Mouse (Mus musculus): ENCODE data around the gene Echdc1. TPM values are rescaled to one million over a fixed set of nuclear protein-coding genes. Genes with fewer than 3 reads are reported as not detected.

Echdc1 gene
- 0.32 and 0.52 TPM in 2 replicates for polyA plus RNA-seq (2012; rRNA removed)

DNA sequence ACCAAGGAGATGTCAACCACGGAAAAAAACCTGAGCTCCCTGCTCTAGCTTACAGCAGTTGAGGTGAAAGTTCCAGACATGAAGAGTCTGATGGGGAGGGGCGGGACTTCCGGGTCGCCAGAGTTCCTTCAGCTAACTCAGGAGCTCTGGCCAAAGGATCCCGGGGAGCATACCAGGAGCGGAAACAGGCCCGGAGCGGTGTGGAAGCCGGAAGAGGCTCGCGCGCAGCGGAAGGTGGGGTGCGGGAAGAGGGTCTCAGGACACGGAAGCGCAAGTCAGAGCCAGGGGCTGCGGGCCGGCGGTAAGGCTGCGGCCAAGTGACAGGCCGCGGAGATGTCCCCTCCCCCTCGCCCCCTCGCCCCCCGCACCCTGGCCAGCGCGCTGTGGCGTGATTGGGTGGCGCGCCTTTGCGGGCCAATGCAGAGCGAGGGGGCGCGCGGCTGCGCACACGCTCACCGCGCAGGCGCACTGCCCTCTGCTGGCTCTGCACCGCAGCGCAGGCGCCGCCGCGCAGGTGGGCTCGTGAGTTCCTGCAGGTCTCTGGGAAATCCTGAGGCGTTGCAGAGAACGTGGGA, at the start of gene Echdc1:
TSS of gene Echdc1 (plus strand) at position 103 of the 575 bp plus-strand sequence.

GRCm38 (mm10) chr10:29362197-29362900, 49.4 kb downstream of the Echdc1 start, which contains the start of gene Rnf146:
Gene Rnf146, minus strand, starts transcription at chr10:29362442.

Other genes with a start within 250 kb of the Echdc1 start
- gene Soga3, start 169.3 kb upstream of the Echdc1 start, polyA plus RNA-seq (2012; rRNA removed) = 0.06 and 0.13 TPM in 2 replicates
- gene Gm49353, start 114.2 kb upstream of the Echdc1 start, polyA plus RNA-seq (2012; rRNA removed) = not detected in 2 replicates
- 0.06 and 0.08 TPM in 2 replicates for gene 9330159F19Rik, start 101.6 kb upstream of the Echdc1 start, polyA plus RNA-seq (2012; rRNA removed)
- 3.5 and 5.5 TPM in 2 replicates for gene Rnf146, start 49.3 kb downstream of the Echdc1 start, polyA plus RNA-seq (2012; rRNA removed)
- gene Rspo3, start 222.7 kb downstream of the Echdc1 start, polyA plus RNA-seq (2012; rRNA removed) = 4.0 and 8.7 TPM in 2 replicates